Mouse (Mus musculus): ENCODE measurements around the gene Ndufa7.

DNA sequence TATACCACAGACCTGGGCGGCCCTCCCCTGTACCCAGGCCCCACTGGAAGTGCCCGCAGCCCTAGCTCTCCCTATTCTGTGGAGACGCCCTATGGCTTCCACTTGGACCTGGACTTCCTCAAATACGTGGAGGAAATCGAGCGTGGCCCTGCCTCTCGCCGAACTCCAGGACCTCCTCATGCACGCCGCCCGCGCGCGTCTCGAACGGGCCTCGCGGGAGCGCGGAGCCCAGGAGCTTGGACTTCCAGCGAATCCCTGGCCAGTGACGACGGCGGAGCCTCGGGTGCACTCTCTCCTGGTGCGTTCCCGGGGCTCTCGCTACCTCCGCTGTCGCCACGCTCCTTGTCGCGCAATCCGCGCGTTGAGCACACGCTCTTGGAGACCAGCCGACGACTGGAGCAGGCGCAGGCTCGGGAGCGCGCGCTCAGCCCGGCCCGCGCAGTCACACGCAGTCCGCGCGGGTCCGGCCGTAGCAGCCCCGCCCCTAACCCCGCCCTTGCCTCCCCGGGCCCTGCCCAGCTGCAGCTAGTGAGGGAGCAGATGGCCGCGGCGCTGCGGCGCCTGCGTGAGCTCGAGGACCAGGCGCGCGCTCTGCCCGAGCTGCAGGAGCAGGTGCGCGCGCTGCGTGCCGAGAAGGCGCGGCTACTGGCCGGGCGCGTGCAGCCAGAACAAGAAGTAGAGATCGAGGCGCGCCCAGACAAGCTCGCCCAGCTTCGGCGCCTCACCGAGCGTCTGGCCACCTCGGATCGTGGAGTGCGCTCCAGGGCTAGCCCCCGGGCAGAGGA, 7.0 kb upstream of the Ndufa7 start:
- no peak for TF ChIP-seq CTCF (IDR thresholded peaks at IDR 0.05; ENCODE audit: borderline replicate concordance, extremely low read depth, insufficient read depth, insufficient read length)
- TF ChIP-seq POLR2A (IDR thresholded peaks at IDR 0.05; ENCODE audit: borderline replicate concordance, extremely low read depth, insufficient read depth, insufficient read length, poor library complexity, severe bottlenecking), result peak; percentile 41; the same call in 1 of the 2 replicates

All from brain, embryonic 14.5 days (tissue).